Mouse (Mus musculus): ENCODE measurements at regions not wholly inside any gene's neighbourhood (a gene's known extent, or its start where the extent isn't known, plus 50 kb on each side); places are given as distances from the start of the nearest gene placed in this dataset.

- no peak for DNase-seq
- no peak overlapping the region for H3K4me3 ChIP-seq (ENCODE audit: low read depth, low read length)
- H3K36me3 ChIP-seq (ENCODE audit: insufficient read depth) = no peaks in the 10 kb centered on the region
- no peak overlapping the region for H3K27ac ChIP-seq (ENCODE audit: low read depth, low read length)
- H3K27me3 ChIP-seq (ENCODE audit: insufficient read depth, low read length) = no peaks in the 10 kb centered on the region
- ATAC-seq = peak; percentile 72
- TF ChIP-seq CTCF (IDR thresholded peaks at IDR 0.05; ENCODE audit: low read depth) = no peak
- H3K4me1 ChIP-seq (ENCODE audit: insufficient read depth) = no peaks in the 10 kb centered on the region
- no peak overlapping the region for H3K9ac ChIP-seq
- H3K4me2 ChIP-seq (ENCODE audit: low read depth) = no peak overlapping the region
- peaks cover 7% of the 10 kb centered on the region; the same call in 1 of the 2 replicates for H3K9me3 ChIP-seq (ENCODE audit: low read length)
These were observed 1902.8 kb upstream of the Dsel start for GRCm38 (mm10) chr1:113767555-113767954.
